Mouse (Mus musculus) G1E (cell line): ENCODE data around the gene Ptgdr2.

Experiments
- CTCF ChIP-seq: IDR thresholded peaks from 2 replicates; pipeline ENCODE4 v1.5.1; 2012; ENCODE audit warnings: low read depth, low read length, inconsistent platforms, mixed read lengths
- GATA1 ChIP-seq: IDR thresholded peaks from 2 replicates; pipeline ENCODE4 v1.6.1; 2012; ENCODE audit warnings: borderline replicate concordance, low read length, inconsistent platforms, mixed read lengths
- TAL1 ChIP-seq: conservative IDR thresholded peaks from 2 replicates; pipeline ENCODE4 v1.6.1; 2012; ENCODE audit warnings: low read depth, low read length, inconsistent platforms, mixed read lengths

GRCm38 (mm10) chr19:10973187-10973586 lies 36.2 kb downstream of the Ptgdr2 start:
- TF ChIP-seq CTCF: no peak
- TF ChIP-seq GATA1: no peak
- no peak for TF ChIP-seq TAL1
